Mouse (Mus musculus) natural killer cell, adult 2 months (primary cell): Measurements from ENCODE around the gene Hspb8.
"Not testable (repeated sequence)": the region's sequence is repeated elsewhere in the genome, so short reads cannot be mapped to it uniquely, and the experiment has no call there.

Source experiments
- DNase-seq, 2 experiments: peaks; one replicate each; pipeline ENCODE4 v3.0.0; 2022; ENCODE audit warnings: low spot score in 2 of 2

Gene Hspb8

GRCm38 (mm10) chr5:116389856-116390542, 32.7 kb downstream of the Hspb8 start:
- no peak for DNase-seq

DNA sequence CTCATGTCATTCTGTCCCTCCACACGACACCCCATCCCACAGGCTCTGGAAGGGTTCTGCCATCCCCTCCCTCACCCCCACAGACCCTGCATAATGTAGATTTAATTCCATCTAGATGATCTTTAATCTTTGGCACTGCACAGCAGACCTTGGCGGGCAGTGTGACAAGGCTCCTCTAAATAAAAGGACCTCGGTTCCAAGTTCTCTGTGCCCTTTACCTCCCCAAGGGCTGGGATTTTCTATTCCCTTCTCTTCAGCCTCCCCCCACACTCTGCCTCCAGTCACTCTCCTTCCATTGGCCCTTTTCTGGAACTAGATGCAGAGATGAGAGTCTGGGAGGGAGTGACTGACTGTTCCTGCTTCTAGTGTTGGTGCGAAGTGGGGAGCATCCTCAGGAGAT, 33.3 kb downstream of the Hspb8 start:
- DNase-seq = no peak

DNA sequence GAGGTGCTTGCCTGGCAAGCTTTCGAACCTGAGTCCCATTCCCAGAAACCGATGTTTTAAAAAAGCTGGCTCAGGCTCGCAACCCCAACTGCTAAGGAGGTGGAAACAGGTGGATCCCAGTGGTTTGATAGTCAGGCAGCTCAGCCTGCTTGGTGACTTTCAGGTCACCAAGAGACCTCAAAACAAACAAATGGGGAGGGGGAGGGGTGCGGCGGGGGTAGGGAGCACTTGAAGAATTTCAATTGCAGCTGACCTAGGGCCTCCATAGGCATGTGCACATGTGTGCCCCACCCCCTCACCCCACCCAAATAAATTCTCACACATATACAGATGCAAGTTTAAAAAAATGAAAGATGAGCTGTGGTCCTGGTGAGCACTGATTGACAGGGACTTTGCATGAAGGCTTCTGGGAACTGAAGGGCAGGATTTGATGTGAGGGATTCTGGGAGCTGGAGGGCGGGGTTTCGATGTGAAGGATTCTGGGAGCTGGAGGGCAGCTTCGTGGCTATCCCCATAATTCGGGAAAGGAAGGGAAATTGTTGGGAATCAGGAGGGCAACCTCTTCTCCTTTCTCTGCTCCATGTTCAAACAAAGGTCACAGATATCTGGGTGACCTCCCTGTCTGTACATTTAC, 35.2 kb downstream of the Hspb8 start:
- no peak for DNase-seq

DNA sequence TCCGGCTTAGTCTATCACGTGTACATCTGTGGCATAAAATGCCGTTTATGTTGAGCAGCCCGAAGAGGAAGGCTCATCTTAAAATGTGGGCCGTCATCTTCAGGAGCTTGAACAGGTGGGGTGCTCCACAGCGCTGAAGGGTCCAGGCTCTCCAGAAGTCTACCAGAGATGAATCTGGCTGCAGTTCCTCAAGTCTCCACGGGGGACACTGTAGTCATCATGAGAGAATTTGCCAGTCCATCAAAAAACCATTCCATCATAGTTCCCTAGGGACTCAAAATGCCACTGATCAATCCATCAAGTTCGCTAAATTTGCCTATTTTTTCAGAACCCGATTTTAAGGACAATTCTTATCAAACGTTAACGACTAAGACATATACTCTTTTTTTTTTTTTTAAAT, 36.6 kb downstream of the Hspb8 start:
- no peak for DNase-seq

DNA sequence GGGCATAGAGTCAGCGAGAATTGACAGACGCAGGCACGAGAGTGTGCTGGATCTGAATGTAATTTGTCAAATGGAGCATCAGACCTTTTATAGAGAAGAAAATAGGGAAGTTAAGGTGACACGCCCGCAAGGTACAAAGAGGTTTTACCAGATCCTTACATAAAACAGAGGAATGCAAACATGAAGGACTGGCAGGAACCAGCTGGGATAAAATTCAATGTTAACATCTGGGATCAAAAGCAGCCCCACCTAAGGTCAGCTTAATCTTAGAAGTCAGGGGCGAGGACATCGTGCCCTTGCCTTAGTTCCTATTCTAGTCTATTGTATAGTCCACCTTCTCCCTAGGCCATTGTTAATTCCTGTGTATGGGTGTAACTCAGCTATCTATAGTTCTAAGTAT, 40.0 kb downstream of the Hspb8 start:
- DNase-seq = not testable (repeated sequence)

GRCm38 (mm10) chr5:116381726-116382125, 40.9 kb downstream of the Hspb8 start:
- DNase-seq = no peak

GRCm38 (mm10) chr5:116381217-116381616, 41.4 kb downstream of the Hspb8 start:
- no peak for DNase-seq

GRCm38 (mm10) chr5:116380384-116380783, 42.3 kb downstream of the Hspb8 start:
- no peak for DNase-seq

DNA sequence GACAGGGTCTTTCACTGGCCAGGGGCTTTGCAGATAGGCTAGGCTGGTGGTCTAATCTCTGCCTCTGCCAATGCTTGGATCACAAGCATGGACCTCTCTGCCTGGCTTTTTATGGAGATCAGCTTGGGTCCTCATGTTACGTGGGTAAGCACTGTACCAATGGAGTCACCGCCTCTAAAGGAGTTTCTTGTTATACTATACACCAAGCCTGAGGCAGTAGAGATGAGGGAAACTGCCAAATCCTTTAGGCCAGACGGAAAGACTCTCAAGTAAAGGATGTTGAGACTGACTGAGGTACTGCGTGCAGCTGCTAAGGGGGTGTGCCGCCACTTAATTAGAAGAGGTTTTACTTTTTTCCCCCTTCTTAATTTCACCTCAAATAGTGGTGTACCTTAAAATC, 43.8 kb downstream of the Hspb8 start:
- DNase-seq = no peak

DNA sequence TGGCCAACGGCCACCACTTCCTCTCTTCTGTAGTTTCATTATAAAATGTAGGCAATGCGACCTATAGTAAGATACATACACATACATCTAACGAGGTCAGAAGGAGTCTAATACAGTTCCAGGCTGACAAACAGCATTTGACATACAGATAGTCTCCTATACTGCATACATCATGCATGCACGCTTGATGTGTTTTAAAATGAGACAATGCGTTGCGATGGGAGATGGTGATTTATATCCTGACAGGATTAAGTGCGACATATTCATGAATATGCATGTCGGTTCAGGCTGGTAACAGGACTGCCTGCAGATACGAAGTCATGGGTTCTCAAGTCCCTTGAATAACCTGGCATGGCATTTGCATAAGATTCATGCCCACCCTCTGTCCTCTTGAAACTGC, 54.7 kb downstream of the Hspb8 start:
- no peak for DNase-seq

- DNase-seq = no peak
These were observed 55.6 kb downstream of the Hspb8 start for GRCm38 (mm10) chr5:116366889-116367682.

DNA sequence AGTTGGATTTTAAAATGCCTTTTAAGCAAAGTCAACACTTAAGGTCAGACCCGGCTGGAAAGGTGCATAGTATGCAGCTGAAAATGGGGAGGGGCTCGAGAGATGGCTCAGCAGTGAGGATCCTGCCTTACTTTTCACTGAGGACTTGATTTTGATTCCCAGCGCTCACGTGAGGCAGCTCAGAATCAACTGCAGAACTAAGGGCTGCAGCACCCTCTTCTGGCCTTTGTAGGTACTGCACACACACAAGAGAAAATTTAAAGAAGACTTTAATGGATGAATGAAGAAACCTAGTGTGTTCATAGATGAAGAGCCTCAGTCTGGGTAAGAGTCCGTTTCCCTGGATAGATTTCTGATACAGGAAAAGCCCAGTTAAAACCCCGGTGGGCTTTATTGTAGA, 61.3 kb downstream of the Hspb8 start:
- DNase-seq = no peak

- no peak for DNase-seq
These were observed 61.9 kb downstream of the Hspb8 start for GRCm38 (mm10) chr5:116360751-116361150.
